Mouse (Mus musculus) gastrocnemius, postnatal 10 days (tissue): ENCODE measurements at regions not wholly inside any gene's neighbourhood (a gene's known extent, or its start where the extent isn't known, plus 50 kb on each side); places are given as distances from the start of the nearest gene placed in this dataset.

Experiments
- DNase-seq: peaks from one replicate; pipeline ENCODE4 v3.0.0; 2021; ENCODE audit warnings: mixed read lengths

GRCm38 (mm10) chr17:47064592-47065306 is 54.4 kb upstream of the Ubr2 start:
- no peak for DNase-seq

DNA sequence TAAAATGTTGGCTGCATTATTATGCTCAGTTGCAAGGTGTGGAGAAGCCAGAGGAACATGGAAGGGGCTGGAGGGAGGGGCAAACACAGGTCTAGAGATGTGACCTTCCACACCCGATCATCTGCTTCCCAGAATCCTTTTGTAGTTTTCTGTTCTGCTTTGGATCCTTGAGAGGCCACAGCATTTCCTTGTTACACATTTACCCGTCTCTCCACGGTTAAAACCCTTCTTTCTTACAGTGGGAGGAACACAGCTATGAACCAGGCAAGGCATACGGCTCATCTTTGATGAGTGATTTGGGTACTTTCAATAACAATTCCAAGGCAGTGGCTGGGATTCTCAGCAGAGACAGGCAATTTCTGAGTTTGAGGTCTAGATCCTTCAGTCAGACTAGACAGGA is 53.6 kb upstream of the Ubr2 start:
- no peak for DNase-seq

DNA sequence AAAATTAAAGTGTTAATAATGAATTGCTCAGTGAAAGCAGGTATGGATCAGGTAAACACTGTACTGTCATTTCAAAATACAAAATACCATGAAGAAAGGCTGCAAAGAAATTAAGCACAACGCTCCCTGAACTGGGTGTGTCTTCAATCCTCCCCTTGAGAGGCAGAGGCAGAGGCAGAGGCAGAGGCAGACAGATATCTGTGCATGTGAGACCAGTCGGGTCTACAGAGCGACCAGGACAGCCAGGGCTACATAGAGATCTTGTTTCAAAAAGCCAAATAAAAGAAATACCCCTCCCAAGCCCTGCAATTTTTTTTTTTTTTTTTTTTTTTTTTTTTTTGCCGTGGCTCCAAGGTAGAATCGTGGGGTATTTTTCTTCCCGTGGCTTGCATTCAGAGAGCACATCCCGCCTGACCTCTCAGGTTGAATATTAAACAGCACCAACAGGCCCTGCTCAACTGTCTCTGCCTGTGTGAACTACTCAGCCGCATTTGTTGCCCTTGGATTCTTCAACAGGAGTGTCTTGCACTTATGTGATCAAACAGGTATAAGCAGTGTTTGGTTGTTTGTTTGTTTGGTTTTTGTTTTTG is 50.8 kb upstream of the Ubr2 start:
- DNase-seq = no peak
